Comparison of ENCODE assay signal across 14 mouse cellular contexts in genomic region chr12:86547808-86548207, GRCm38 (mm10).
DNase-seq lines count a peak whose midpoint lies in the region; ATAC-seq and TF ChIP-seq lines count a peak whose summit lies in the region.
"Had no signal": no experiment of that assay in that cellular context is flagged by ENCODE, and none has a peak within 500 bp of the region (broad histone marks: within the 10 kb centered on the region; RNA-seq: fewer than 3 reads in every experiment).

No protein-coding gene starts in this region.

- no peaks in the 10 kb centered on the region for H3K79me2 ChIP-seq in heart, adult 2 months (replicated peaks; ENCODE audit: control insufficient read depth, insufficient read depth, low read length)
- H3K79me2 ChIP-seq in myocyte (ENCODE audit: control insufficient read depth, insufficient read depth): no peaks in the 10 kb centered on the region

- no peaks in the 10 kb centered on the region for H3K4me1 ChIP-seq in heart, adult 2 months (ENCODE audit: control insufficient read depth, insufficient read depth, low read length)
- H3K4me1 ChIP-seq in neural tube, embryonic 15.5 days: no peaks in the 10 kb centered on the region
- H3K4me1 ChIP-seq: liver, embryonic 15.5 days had no signal

- 22% methylated on average over 8 of the region's 8 CpGs for WGBS in heart, adult 2 months
- 29% methylated on average over 8 of the region's 8 CpGs for WGBS in neural tube, embryonic 15.5 days

- H3K27me3 ChIP-seq in heart, adult 2 months (ENCODE audit: control insufficient read depth, insufficient read depth, low read length): no peaks in the 10 kb centered on the region
- H3K27me3 ChIP-seq in neural tube, embryonic 15.5 days (replicated peaks): peaks cover 4% of the 10 kb centered on the region
- peaks cover 7% of the 10 kb centered on the region for H3K27me3 ChIP-seq in myocyte (ENCODE audit: control insufficient read depth, insufficient read depth, insufficient read length)
- H3K27me3 ChIP-seq: liver, embryonic 15.5 days had no signal

- no peaks in the 10 kb centered on the region for H3K9me3 ChIP-seq in neural tube, embryonic 15.5 days (replicated peaks)
- H3K9me3 ChIP-seq: liver, embryonic 15.5 days had no signal

- H3K4me2 ChIP-seq in neural tube, embryonic 15.5 days: no peak overlapping the region
- H3K4me2 ChIP-seq in myocyte (ENCODE audit: low read depth): no peak overlapping the region
- H3K4me2 ChIP-seq: liver, embryonic 15.5 days had no signal

- no peak for TF ChIP-seq POLR2A in heart, adult 2 months (IDR thresholded peaks at IDR 0.05; ENCODE audit: insufficient read depth, low read depth, low read length)
- TF ChIP-seq POLR2A in myocyte (IDR thresholded peaks at IDR 0.05; ENCODE audit: insufficient read length, low read depth): no peak

- DNase-seq in heart, postnatal 4 days: peak; percentile 44
- no peak for DNase-seq in heart, adult 2 months
- peak; percentile 34 for DNase-seq in neural tube, embryonic 10.5 days (ENCODE audit: extremely low spot score, low spot score)
- peak; percentile 73 for DNase-seq in embryo, embryonic 10.5 days (ENCODE audit: low spot score)
- DNase-seq in left cerebral cortex, adult 18-20 months (ENCODE audit: low spot score in 2 of 2): no peak
- no peak for DNase-seq in gastrocnemius, postnatal 36 days
- DNase-seq: cerebellum, postnatal 25 days; gastrocnemius, postnatal 25 days; heart, postnatal 36 days; kidney, postnatal 25 days; midbrain, embryonic 14.5 days had no signal

- TF ChIP-seq CTCF in heart, adult 2 months (IDR thresholded peaks at IDR 0.05): no peak

- intact Hi-C loops in heart, adult 2 months (cut with DNase I): no loop called here
- intact Hi-C loops in gastrocnemius, postnatal 36 days (cut with DNase I): no loop called here

- TF ChIP-seq EP300 in heart, adult 2 months (IDR thresholded peaks at IDR 0.05; ENCODE audit: insufficient read depth, low read depth, low read length): no peak

- no peaks in the 10 kb centered on the region for H3K36me3 ChIP-seq in heart, adult 2 months (ENCODE audit: control insufficient read depth, insufficient read depth, low read length)
- no peaks in the 10 kb centered on the region for H3K36me3 ChIP-seq in neural tube, embryonic 15.5 days
- no peaks in the 10 kb centered on the region for H3K36me3 ChIP-seq in myocyte (ENCODE audit: control insufficient read depth, insufficient read depth)
- H3K36me3 ChIP-seq: liver, embryonic 15.5 days had no signal

- no peak overlapping the region for H3K9ac ChIP-seq in heart, adult 2 months (ENCODE audit: low read depth, low read length)
- H3K9ac ChIP-seq in neural tube, embryonic 15.5 days (replicated peaks): no peak overlapping the region
- H3K9ac ChIP-seq: liver, embryonic 15.5 days had no signal

- no peak overlapping the region for H3K27ac ChIP-seq in heart, adult 2 months
- no peak overlapping the region for H3K27ac ChIP-seq in neural tube, embryonic 15.5 days (replicated peaks)
- H3K27ac ChIP-seq: liver, embryonic 15.5 days had no signal

- ATAC-seq in neural tube, embryonic 15.5 days (ENCODE audit: low FRiP score): no peak

- no peak overlapping the region for H3K4me3 ChIP-seq in heart, adult 2 months
- no peak overlapping the region for H3K4me3 ChIP-seq in neural tube, embryonic 15.5 days (replicated peaks)
- no peak overlapping the region for H3K4me3 ChIP-seq in myocyte
- H3K4me3 ChIP-seq: liver, embryonic 15.5 days had no signal

- H3ac ChIP-seq in myocyte (ENCODE audit: control insufficient read depth, insufficient read length): no peak overlapping the region

TF ChIP-seq in myocyte, 11 proteins besides CTCF, POLR2A, EP300 and RAD21:
- TF ChIP-seq REST (IDR thresholded peaks at IDR 0.05; ENCODE audit: insufficient read depth, insufficient read length): peak; percentile 75
- no peak for TF ChIP-seq TCF3 (IDR thresholded peaks at IDR 0.05; ENCODE audit: insufficient read length, low read depth)

Comparison
In these comparisons a context has a peak if more than half of its experiments do, and no peak if none do; other contexts are left out.
1. DNase-seq: peak in heart, postnatal 4 days (single experiment), neural tube, embryonic 10.5 days (single experiment) and embryo, embryonic 10.5 days (single experiment); none in heart, adult 2 months (0 of 2), left cerebral cortex, adult 18-20 months (0 of 2) and gastrocnemius, postnatal 36 days (0 of 2).